Mouse (Mus musculus) small intestine, adult 2 months (tissue): ENCODE measurements around the gene Nlrp1a.

Source experiments
- CTCF ChIP-seq: fragments of 200-500 bp; IDR thresholded peaks from 2 replicates; pipeline ENCODE4 v1.5.1; 2012; ENCODE audit warnings: low read depth, mild to moderate bottlenecking, control low read depth, inconsistent platforms, low read length, moderate library complexity, mixed read lengths; ENCODE audit not compliant: insufficient replicate concordance, insufficient read length; ENCODE audit errors: extremely low read depth
- POLR2A ChIP-seq: fragments of 200-500 bp; IDR thresholded peaks from 2 replicates; pipeline ENCODE4 v1.6.1; 2012; ENCODE audit warnings: low read depth, mild to moderate bottlenecking, control low read depth, inconsistent platforms, low read length, moderate library complexity

- TF ChIP-seq CTCF (no peak), POLR2A (no peak)
These were observed at the start of gene Nlrp1a for GRCm38 (mm10) chr11:71144661-71145060.
